Mouse (Mus musculus): ENCODE measurements at regions not wholly inside any gene's neighbourhood (a gene's known extent, or its start where the extent isn't known, plus 50 kb on each side); places are given as distances from the start of the nearest gene placed in this dataset.

DNA sequence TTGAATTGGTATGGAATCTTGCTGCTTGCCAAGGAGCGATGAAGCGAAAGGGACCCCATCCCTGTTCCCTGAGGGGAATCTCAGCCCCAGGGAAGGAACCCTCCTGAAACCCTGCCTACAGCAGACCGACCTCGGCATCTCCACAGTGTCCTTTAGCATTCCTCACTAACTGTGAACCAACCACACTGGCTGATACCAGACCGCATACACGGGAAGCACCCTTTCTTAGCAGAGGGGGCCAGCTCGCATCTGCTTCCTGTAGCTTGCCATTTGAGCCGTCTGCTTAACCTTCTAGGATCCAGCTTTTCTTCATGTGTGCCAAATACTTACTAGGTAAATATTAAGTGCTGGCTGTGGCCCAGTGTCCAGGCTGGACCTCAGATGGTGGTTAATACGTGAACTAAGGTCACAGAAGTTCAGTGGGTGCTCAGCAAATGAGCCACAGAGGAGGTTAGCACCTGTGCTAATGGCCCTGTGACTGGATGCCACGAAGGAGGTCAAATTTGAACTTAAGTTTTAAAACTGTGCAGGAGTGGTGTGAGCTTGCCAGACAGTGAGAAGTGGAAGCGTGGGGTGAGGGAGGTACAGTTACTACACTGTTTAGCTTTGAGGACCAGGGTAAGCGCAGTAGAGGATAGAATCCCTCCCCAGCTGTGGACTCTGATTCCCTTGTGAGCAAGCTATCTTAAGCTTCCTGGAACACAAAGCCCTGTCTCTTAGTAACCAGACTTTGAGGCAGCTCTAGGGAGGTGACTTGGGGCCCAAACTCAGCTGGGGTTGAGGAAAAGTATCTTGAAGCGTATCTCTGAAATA, 361.6 kb upstream of the Cdh4 start:
- 72% methylated on average over 13 of the region's 13 CpGs for WGBS
- Histone ChIP-seq H3K27ac (ENCODE audit: low read depth, low read length) (no peak overlapping the region), H3K27me3 (replicated peaks; ENCODE audit: control insufficient read depth, insufficient read depth, low read length) (no peaks in the 10 kb centered on the region), H3K9me3 (ENCODE audit: control insufficient read depth, low read length) (no peaks in the 10 kb centered on the region), H3K4me1 (replicated peaks; ENCODE audit: control insufficient read depth, insufficient read depth, low read length) (no peaks in the 10 kb centered on the region), H3K36me3 (ENCODE audit: control insufficient read depth, insufficient read depth, low read length) (no peaks in the 10 kb centered on the region), H3K4me2 (no peak overlapping the region), H3K4me3 (ENCODE audit: low read depth, low read length) (no peak overlapping the region), H3K9ac (ENCODE audit: low read depth, low read length) (no peak overlapping the region)
- no peak for ATAC-seq (replicated peaks; ENCODE audit: low FRiP score)
- no peak for DNase-seq (ENCODE audit: low spot score)

GRCm38 (mm10) chr2:179086915-179087314, 355.3 kb upstream of the Cdh4 start:
- Histone ChIP-seq H3K9me3 (ENCODE audit: control insufficient read depth, low read length) (no peaks in the 10 kb centered on the region), H3K4me3 (ENCODE audit: low read depth, low read length) (no peak overlapping the region), H3K27ac (ENCODE audit: low read depth, low read length) (no peak overlapping the region), H3K4me2 (no peak overlapping the region), H3K36me3 (ENCODE audit: control insufficient read depth, insufficient read depth, low read length) (no peaks in the 10 kb centered on the region), H3K9ac (ENCODE audit: low read depth, low read length) (no peak overlapping the region), H3K27me3 (replicated peaks; ENCODE audit: control insufficient read depth, insufficient read depth, low read length) (no peaks in the 10 kb centered on the region), H3K4me1 (replicated peaks; ENCODE audit: control insufficient read depth, insufficient read depth, low read length) (no peaks in the 10 kb centered on the region)
- DNase-seq (ENCODE audit: low spot score): no peak
- 86% methylated on average over 9 of the region's 9 CpGs for WGBS
- ATAC-seq (replicated peaks; ENCODE audit: low FRiP score): no peak

GRCm38 (mm10) chr2:179091480-179091879, 350.8 kb upstream of the Cdh4 start:
- no peaks in the 10 kb centered on the region for H3K36me3 ChIP-seq (ENCODE audit: control insufficient read depth, insufficient read depth, low read length)
- no peak overlapping the region for H3K27ac ChIP-seq (ENCODE audit: low read depth, low read length)
- WGBS: 65% methylated on average over 3 of the region's 3 CpGs
- ATAC-seq (replicated peaks; ENCODE audit: low FRiP score): no peak
- no peak overlapping the region for H3K4me3 ChIP-seq (ENCODE audit: low read depth, low read length)
- H3K4me1 ChIP-seq (replicated peaks; ENCODE audit: control insufficient read depth, insufficient read depth, low read length): no peaks in the 10 kb centered on the region
- H3K9ac ChIP-seq (ENCODE audit: low read depth, low read length): no peak overlapping the region
- no peak overlapping the region for H3K4me2 ChIP-seq
- H3K9me3 ChIP-seq (ENCODE audit: control insufficient read depth, low read length): no peaks in the 10 kb centered on the region
- DNase-seq (ENCODE audit: low spot score): no peak
- H3K27me3 ChIP-seq (replicated peaks; ENCODE audit: control insufficient read depth, insufficient read depth, low read length): no peaks in the 10 kb centered on the region

- no peak overlapping the region for H3K4me2 ChIP-seq
- no peak for DNase-seq (ENCODE audit: low spot score)
- 83% methylated on average over 11 of the region's 11 CpGs for WGBS
Measured at GRCm38 (mm10) chr2:179093996-179094395, 348.2 kb upstream of the Cdh4 start.

GRCm38 (mm10) chr2:179095981-179096380, 346.2 kb upstream of the Cdh4 start:
- H3K36me3 ChIP-seq (ENCODE audit: control insufficient read depth, insufficient read depth, low read length): no peaks in the 10 kb centered on the region
- H3K4me3 ChIP-seq (ENCODE audit: low read depth, low read length): no peak overlapping the region
- H3K4me2 ChIP-seq: no peak overlapping the region
- 77% methylated on average over 3 of the region's 3 CpGs for WGBS
- no peaks in the 10 kb centered on the region for H3K9me3 ChIP-seq (ENCODE audit: control insufficient read depth, low read length)
- H3K27ac ChIP-seq (ENCODE audit: low read depth, low read length): no peak overlapping the region
- H3K4me1 ChIP-seq (replicated peaks; ENCODE audit: control insufficient read depth, insufficient read depth, low read length): no peaks in the 10 kb centered on the region
- no peak for ATAC-seq (replicated peaks; ENCODE audit: low FRiP score)
- DNase-seq (ENCODE audit: low spot score): no peak
- H3K27me3 ChIP-seq (replicated peaks; ENCODE audit: control insufficient read depth, insufficient read depth, low read length): no peaks in the 10 kb centered on the region
- H3K9ac ChIP-seq (ENCODE audit: low read depth, low read length): no peak overlapping the region

More at GRCm38 (mm10) chr2:179093996-179094395, 348.2 kb upstream of the Cdh4 start:
- ATAC-seq (replicated peaks; ENCODE audit: low FRiP score): no peak
- H3K36me3 ChIP-seq (ENCODE audit: control insufficient read depth, insufficient read depth, low read length): no peaks in the 10 kb centered on the region
- no peak overlapping the region for H3K27ac ChIP-seq (ENCODE audit: low read depth, low read length)
- H3K9ac ChIP-seq (ENCODE audit: low read depth, low read length): no peak overlapping the region
- no peak overlapping the region for H3K4me3 ChIP-seq (ENCODE audit: low read depth, low read length)
- no peaks in the 10 kb centered on the region for H3K4me1 ChIP-seq (replicated peaks; ENCODE audit: control insufficient read depth, insufficient read depth, low read length)
- H3K9me3 ChIP-seq (ENCODE audit: control insufficient read depth, low read length): no peaks in the 10 kb centered on the region
- no peaks in the 10 kb centered on the region for H3K27me3 ChIP-seq (replicated peaks; ENCODE audit: control insufficient read depth, insufficient read depth, low read length)

DNA sequence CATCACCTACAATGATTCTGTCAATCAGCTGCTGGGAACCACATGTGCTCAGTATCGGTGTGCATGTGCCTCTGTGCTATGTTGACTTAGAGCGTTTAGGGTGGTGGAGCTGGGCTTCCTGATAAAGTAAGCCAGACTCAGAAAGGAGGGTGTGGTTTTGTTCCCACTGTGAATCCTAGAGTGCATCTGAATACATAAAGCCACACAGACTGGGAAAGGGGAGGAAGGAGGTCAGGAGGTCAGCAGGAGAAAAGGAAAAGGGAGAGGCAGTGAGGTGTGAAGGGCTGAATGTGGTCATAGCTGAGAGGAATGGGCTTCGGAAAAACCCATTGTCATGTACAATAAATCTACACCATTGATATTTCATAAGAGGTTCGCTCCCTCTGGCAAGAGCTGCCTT, 345.4 kb upstream of the Cdh4 start:
- no peak for DNase-seq (ENCODE audit: low spot score)
- WGBS: 72% methylated on average over 4 of the region's 4 CpGs
- H3K4me1 ChIP-seq (replicated peaks; ENCODE audit: control insufficient read depth, insufficient read depth, low read length): no peaks in the 10 kb centered on the region
- H3K27ac ChIP-seq (ENCODE audit: low read depth, low read length): no peak overlapping the region
- H3K4me2 ChIP-seq: no peak overlapping the region
- no peak overlapping the region for H3K9ac ChIP-seq (ENCODE audit: low read depth, low read length)
- ATAC-seq (replicated peaks; ENCODE audit: low FRiP score): no peak
- no peaks in the 10 kb centered on the region for H3K9me3 ChIP-seq (ENCODE audit: control insufficient read depth, low read length)
- no peaks in the 10 kb centered on the region for H3K36me3 ChIP-seq (ENCODE audit: control insufficient read depth, insufficient read depth, low read length)
- H3K4me3 ChIP-seq (ENCODE audit: low read depth, low read length): no peak overlapping the region
- no peaks in the 10 kb centered on the region for H3K27me3 ChIP-seq (replicated peaks; ENCODE audit: control insufficient read depth, insufficient read depth, low read length)

- H3K4me2 ChIP-seq: no peak overlapping the region
- no peak overlapping the region for H3K9ac ChIP-seq (ENCODE audit: low read depth, low read length)
- H3K9me3 ChIP-seq (ENCODE audit: control insufficient read depth, low read length): no peaks in the 10 kb centered on the region
- no peaks in the 10 kb centered on the region for H3K27me3 ChIP-seq (replicated peaks; ENCODE audit: control insufficient read depth, insufficient read depth, low read length)
- no peak for DNase-seq (ENCODE audit: low spot score)
- no peak for ATAC-seq (replicated peaks; ENCODE audit: low FRiP score)
- no peak overlapping the region for H3K27ac ChIP-seq (ENCODE audit: low read depth, low read length)
- WGBS: 78% methylated on average over 1 of the region's 1 CpGs
- no peaks in the 10 kb centered on the region for H3K4me1 ChIP-seq (replicated peaks; ENCODE audit: control insufficient read depth, insufficient read depth, low read length)
- no peak overlapping the region for H3K4me3 ChIP-seq (ENCODE audit: low read depth, low read length)
- H3K36me3 ChIP-seq (ENCODE audit: control insufficient read depth, insufficient read depth, low read length): no peaks in the 10 kb centered on the region
Measured at GRCm38 (mm10) chr2:179099783-179100182, 342.4 kb upstream of the Cdh4 start.

- Histone ChIP-seq H3K9ac (ENCODE audit: low read depth, low read length) (no peak overlapping the region), H3K4me2 (no peak overlapping the region), H3K27ac (ENCODE audit: low read depth, low read length) (no peak overlapping the region), H3K4me1 (replicated peaks; ENCODE audit: control insufficient read depth, insufficient read depth, low read length) (no peaks in the 10 kb centered on the region), H3K36me3 (ENCODE audit: control insufficient read depth, insufficient read depth, low read length) (no peaks in the 10 kb centered on the region), H3K9me3 (ENCODE audit: control insufficient read depth, low read length) (no peaks in the 10 kb centered on the region), H3K4me3 (ENCODE audit: low read depth, low read length) (no peak overlapping the region), H3K27me3 (replicated peaks; ENCODE audit: control insufficient read depth, insufficient read depth, low read length) (no peaks in the 10 kb centered on the region)
- ATAC-seq (replicated peaks; ENCODE audit: low FRiP score): no peak
- DNase-seq (ENCODE audit: low spot score): no peak
- 68% methylated on average over 1 of the region's 1 CpGs for WGBS
Measured at GRCm38 (mm10) chr2:179103114-179103513, 339.1 kb upstream of the Cdh4 start.

- 51% methylated on average over 5 of the region's 5 CpGs for WGBS
- H3K36me3 ChIP-seq (ENCODE audit: control insufficient read depth, insufficient read depth, low read length): no peaks in the 10 kb centered on the region
- H3K4me2 ChIP-seq: no peak overlapping the region
- no peaks in the 10 kb centered on the region for H3K27me3 ChIP-seq (replicated peaks; ENCODE audit: control insufficient read depth, insufficient read depth, low read length)
- H3K9me3 ChIP-seq (ENCODE audit: control insufficient read depth, low read length): no peaks in the 10 kb centered on the region
- ATAC-seq (replicated peaks; ENCODE audit: low FRiP score) (no peak), DNase-seq (ENCODE audit: low spot score) (no peak)
- H3K27ac ChIP-seq (ENCODE audit: low read depth, low read length): no peak overlapping the region
- no peak overlapping the region for H3K9ac ChIP-seq (ENCODE audit: low read depth, low read length)
- no peaks in the 10 kb centered on the region for H3K4me1 ChIP-seq (replicated peaks; ENCODE audit: control insufficient read depth, insufficient read depth, low read length)
- H3K4me3 ChIP-seq (ENCODE audit: low read depth, low read length): no peak overlapping the region
Measured at GRCm38 (mm10) chr2:179112951-179113350, 329.3 kb upstream of the Cdh4 start.

All from liver, embryonic 11.5 days (tissue).